Mouse (Mus musculus) brain, embryonic 14.5 days (tissue): ENCODE results near the gene L3mbtl3.

Experiments
- CTCF ChIP-seq: fragments of 200-500 bp; IDR thresholded peaks from 2 replicates; pipeline ENCODE4 v1.5.1; 2012; ENCODE audit warnings: inconsistent platforms, mild to moderate bottlenecking, moderate library complexity, borderline replicate concordance; ENCODE audit not compliant: insufficient read depth, insufficient read length; ENCODE audit errors: extremely low read depth
- POLR2A ChIP-seq: fragments of 200-500 bp; IDR thresholded peaks from 2 replicates; pipeline ENCODE4 v1.6.1; 2012; ENCODE audit warnings: mild to moderate bottlenecking, inconsistent platforms, borderline replicate concordance; ENCODE audit not compliant: poor library complexity, insufficient read depth, insufficient read length, severe bottlenecking; ENCODE audit errors: extremely low read depth

- TF ChIP-seq POLR2A (no peak), CTCF (no peak)
Observed at GRCm38 (mm10) chr10:26353781-26354180, 22.0 kb downstream of the L3mbtl3 start.
